Mouse (Mus musculus) kidney, embryonic 16.5 days (tissue): ENCODE data around the gene Upk3bl. TPM values are rescaled to one million over a fixed set of nuclear protein-coding genes. Genes with fewer than 3 reads are reported as not detected.
A peak's percentile ranks its signal among the peaks of the same experiment; 100 is the strongest.

Experiments
- ATAC-seq: fragments of 200-750 bp; cut with Nextera tagmentation; 2 replicates; pipeline ENCODE4 v1.8.0; 2017; ENCODE audit warnings: moderate TSS enrichment; ENCODE audit not compliant: low FRiP score, low TSS enrichment
- H3K27ac ChIP-seq: fragments of 300-500 bp; sonication (generic); 2 replicates; pipeline ENCODE4 v1.5.1; 2014; ENCODE audit warnings: low read length
- H3K27me3 ChIP-seq: fragments of 300-500 bp; sonication (generic); 2 replicates; pipeline ENCODE4 v1.6.1; 2014; ENCODE audit warnings: low read length, control low read depth, mixed read lengths; ENCODE audit not compliant: insufficient read depth
- H3K36me3 ChIP-seq: fragments of 300-500 bp; sonication (generic); 2 replicates; pipeline ENCODE4 v1.6.1; 2014; ENCODE audit warnings: low read length, control low read depth, mixed read lengths; ENCODE audit not compliant: insufficient read depth
- H3K4me1 ChIP-seq: fragments of 300-500 bp; sonication (generic); 2 replicates; pipeline ENCODE4 v1.6.1; 2014; ENCODE audit warnings: low read length, control low read depth, mixed read lengths; ENCODE audit not compliant: insufficient read depth
- H3K4me2 ChIP-seq: fragments of 300-500 bp; sonication (generic); replicated peaks from 2 replicates; pipeline ENCODE4 v1.6.1; 2014; ENCODE audit warnings: low read depth, low read length
- H3K4me3 ChIP-seq: fragments of 300-500 bp; sonication (generic); 2 replicates; pipeline ENCODE4 v1.5.1; 2014; ENCODE audit warnings: mild to moderate bottlenecking, low read length
- H3K9ac ChIP-seq: fragments of 300-500 bp; sonication (generic); replicated peaks from 2 replicates; pipeline ENCODE4 v1.6.1; 2014; ENCODE audit warnings: low read length
- H3K9me3 ChIP-seq: fragments of 300-500 bp; sonication (generic); 2 replicates; pipeline ENCODE4 v1.6.1; 2016; ENCODE audit warnings: low read length, control low read depth
- WGBS: fragments of 180-500 bp; shearing (Covaris S2); extraction: QIAGEN DNeasy Blood & Tissue Kit; methylation state at CpG from one replicate; pipeline ENCODE4 v1.1.7; 2014; 5-methylcytosine and 5-hydroxymethylcytosine counted together
- polyA plus RNA-seq: library from polyadenylated mRNA; unstranded; fragments of >200 nt; fragmentation: Nextera tagmentation; extraction: Ambion mirVana; gene quantifications from 2 replicates; pipeline ENCODE4 v1.2.1, GENCODE M21; 2015

Gene Upk3bl
- polyA plus RNA-seq, 1 experiment from 2014 or later, result 3.6 TPM

GRCm38 (mm10) chr5:136025712-136026111, 28.6 kb upstream of the Upk3bl start:
- Histone ChIP-seq H3K9ac (0 out of 2 replicates have a peak overlapping the region, but pooled peaks have one; percentile 6), H3K27ac (no peak overlapping the region), H3K4me1 (peaks cover 4% of the 10 kb centered on the region; the same call in 1 of the 2 replicates), H3K27me3 (no peaks in the 10 kb centered on the region), H3K4me2 (no peak overlapping the region), H3K4me3 (no peak overlapping the region), H3K9me3 (no peaks in the 10 kb centered on the region), H3K36me3 (peaks cover 25% of the 10 kb centered on the region)
- no peak for ATAC-seq
- WGBS, result 74% methylated on average over 3 of the region's 3 CpGs

- H3K27ac ChIP-seq, result no peak overlapping the region
- no peaks in the 10 kb centered on the region for H3K9me3 ChIP-seq
- 59% methylated on average over 9 of the region's 9 CpGs for WGBS
- peaks cover 25% of the 10 kb centered on the region for H3K36me3 ChIP-seq
- H3K4me3 ChIP-seq, result no peak overlapping the region
- peaks cover 4% of the 10 kb centered on the region; the same call in 1 of the 2 replicates for H3K4me1 ChIP-seq
- H3K4me2 ChIP-seq, result no peak overlapping the region
- no peak overlapping the region for H3K9ac ChIP-seq
- H3K27me3 ChIP-seq, result no peaks in the 10 kb centered on the region
- ATAC-seq, result no peak
These were observed 27.4 kb upstream of the Upk3bl start for GRCm38 (mm10) chr5:136026859-136027258.

GRCm38 (mm10) chr5:136027612-136028311, 26.5 kb upstream of the Upk3bl start:
- H3K4me3 ChIP-seq, result no peak overlapping the region
- H3K27ac ChIP-seq, result no peak overlapping the region
- peaks cover 34% of the 10 kb centered on the region for H3K36me3 ChIP-seq
- no peaks in the 10 kb centered on the region for H3K27me3 ChIP-seq
- H3K4me2 ChIP-seq, result no peak overlapping the region
- peaks cover 4% of the 10 kb centered on the region; the same call in 1 of the 2 replicates for H3K4me1 ChIP-seq
- no peaks in the 10 kb centered on the region for H3K9me3 ChIP-seq
- H3K9ac ChIP-seq, result no peak overlapping the region
- ATAC-seq, result no peak
- WGBS, result 83% methylated on average over 11 of the region's 11 CpGs

GRCm38 (mm10) chr5:136034868-136035267, 19.4 kb upstream of the Upk3bl start:
- Histone ChIP-seq H3K9me3 (no peaks in the 10 kb centered on the region), H3K27ac (no peak overlapping the region), H3K36me3 (peaks cover 20% of the 10 kb centered on the region; the same call in 1 of the 2 replicates), H3K9ac (no peak overlapping the region), H3K27me3 (no peaks in the 10 kb centered on the region), H3K4me2 (no peak overlapping the region), H3K4me3 (no peak overlapping the region), H3K4me1 (no peaks in the 10 kb centered on the region)
- 83% methylated on average over 4 of the region's 4 CpGs for WGBS
- ATAC-seq, result no peak

- peaks cover 16% of the 10 kb centered on the region; the same call in 1 of the 2 replicates for H3K36me3 ChIP-seq
- peaks cover 1% of the 10 kb centered on the region; the same call in 1 of the 2 replicates for H3K4me1 ChIP-seq
- H3K4me3 ChIP-seq, result no peak overlapping the region
- H3K9me3 ChIP-seq, result no peaks in the 10 kb centered on the region
- no peaks in the 10 kb centered on the region for H3K27me3 ChIP-seq
- H3K4me2 ChIP-seq, result no peak overlapping the region
- 77% methylated on average over 1 of the region's 1 CpGs for WGBS
- no peak overlapping the region for H3K9ac ChIP-seq
- no peak for ATAC-seq
- H3K27ac ChIP-seq, result no peak overlapping the region
These were observed 19.0 kb upstream of the Upk3bl start for GRCm38 (mm10) chr5:136035285-136035684.

GRCm38 (mm10) chr5:136036667-136037066, 17.6 kb upstream of the Upk3bl start:
- Histone ChIP-seq H3K4me1 (peaks cover 3% of the 10 kb centered on the region; the same call in 1 of the 2 replicates), H3K4me3 (no peak overlapping the region), H3K27me3 (no peaks in the 10 kb centered on the region), H3K36me3 (peaks cover 13% of the 10 kb centered on the region; the same call in 1 of the 2 replicates), H3K9me3 (no peaks in the 10 kb centered on the region), H3K9ac (no peak overlapping the region), H3K4me2 (no peak overlapping the region), H3K27ac (no peak overlapping the region)
- WGBS, result 91% methylated on average over 1 of the region's 1 CpGs
- ATAC-seq, result no peak

GRCm38 (mm10) chr5:136038258-136039214, 15.8 kb upstream of the Upk3bl start, which contains the start of gene Upk3b:
Upk3b (plus strand) TSS chr5:136038496.
- H3K4me2 ChIP-seq, result no peak within 1 kb of the TSS
- no peak within 1 kb of the TSS for H3K9ac ChIP-seq
- no peak within 1 kb of the TSS for H3K27ac ChIP-seq
- H3K9me3 ChIP-seq, result no peaks in the 10 kb centered on the region
- no peak within 1 kb of the TSS for H3K4me3 ChIP-seq
- peaks cover 3% of the 10 kb centered on the region; the same call in 1 of the 2 replicates for H3K4me1 ChIP-seq
- no peaks in the 10 kb centered on the region for H3K36me3 ChIP-seq
- ATAC-seq, result peak; percentile 55; the same call in 1 of the 2 replicates
- WGBS, result 75% methylated on average over 17 of the region's 17 CpGs
- no peaks in the 10 kb centered on the region for H3K27me3 ChIP-seq

GRCm38 (mm10) chr5:136040210-136040609, 14.1 kb upstream of the Upk3bl start:
- Histone ChIP-seq H3K27me3 (no peaks in the 10 kb centered on the region), H3K9ac (no peak overlapping the region), H3K4me2 (peak overlapping the region; percentile 6), H3K4me3 (no peak overlapping the region), H3K27ac (no peak overlapping the region), H3K9me3 (no peaks in the 10 kb centered on the region), H3K4me1 (peaks cover 3% of the 10 kb centered on the region; the same call in 1 of the 2 replicates), H3K36me3 (no peaks in the 10 kb centered on the region)
- 0 out of 2 replicates have a peak, but pooled peaks have one; percentile 29 for ATAC-seq
- WGBS, result 48% methylated on average over 5 of the region's 5 CpGs

GRCm38 (mm10) chr5:136041260-136041659, 13.0 kb upstream of the Upk3bl start:
- Histone ChIP-seq H3K27me3 (no peaks in the 10 kb centered on the region), H3K36me3 (no peaks in the 10 kb centered on the region), H3K27ac (no peak overlapping the region), H3K4me3 (no peak overlapping the region), H3K9me3 (no peaks in the 10 kb centered on the region), H3K4me2 (no peak overlapping the region), H3K9ac (no peak overlapping the region), H3K4me1 (peaks cover 5% of the 10 kb centered on the region; the same call in 1 of the 2 replicates)
- ATAC-seq, result no peak
- WGBS, result 34% methylated on average over 2 of the region's 2 CpGs
